Mouse (Mus musculus): ENCODE measurements around the gene Mecom. TPM values are rescaled to one million over a fixed set of nuclear protein-coding genes. Genes with fewer than 3 reads are reported as not detected.

Mecom gene
- total and polyA plus RNA-seq, 3 experiments = not detected

DNA sequence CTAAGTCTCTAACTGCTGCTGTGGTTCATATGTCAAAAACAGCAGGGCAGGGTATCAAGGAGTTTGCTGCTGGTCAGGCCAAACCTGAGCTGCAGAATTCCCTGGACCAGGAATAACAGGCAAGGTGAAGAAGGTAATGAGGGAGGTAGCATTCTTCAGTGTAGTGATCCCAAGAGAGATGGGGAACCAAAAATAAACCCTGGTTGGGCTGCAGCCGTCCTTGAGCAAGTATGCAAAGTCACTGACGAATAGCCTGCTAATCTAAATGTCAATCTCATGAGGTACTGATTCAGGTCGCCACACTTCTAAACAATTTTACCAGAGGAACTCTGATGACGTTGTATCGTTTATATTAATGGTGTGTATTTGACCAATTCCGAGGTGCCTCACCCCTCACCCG, 148.9 kb downstream of the Mecom start:
- in situ Hi-C loops (cut with MboI; ENCODE audit: low pct_ligation_motif_present, low pct_unique_long_range_greater_than_20kb, low sequenced_read_pairs) (no loop called here), dilution Hi-C loops (cut with MboI; ENCODE audit: extremely low pct_ligation_motif_present, extremely low pct_unique_long_range_greater_than_20kb, low sequenced_read_pairs) (no loop called here)

DNA sequence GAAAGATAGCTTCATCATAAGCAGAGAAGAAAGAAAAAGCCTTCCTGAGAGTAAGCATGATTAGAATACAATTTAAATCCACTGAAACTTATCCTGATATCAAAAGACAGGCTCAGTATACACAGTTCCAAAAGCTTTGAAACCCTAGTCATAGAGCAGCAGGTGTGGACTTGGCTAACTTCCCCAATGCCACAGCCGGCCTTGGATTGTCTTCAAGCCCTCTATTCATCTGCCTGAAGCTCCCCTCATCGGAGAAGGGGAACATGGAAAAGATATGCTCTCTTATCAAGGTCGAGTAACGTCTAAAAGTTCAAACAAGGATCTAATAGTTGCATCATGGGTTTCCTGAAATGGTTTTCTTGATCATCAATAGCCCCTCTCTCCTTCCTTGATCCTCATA, 152.9 kb downstream of the Mecom start:
- H3K79me2 ChIP-seq (replicated peaks; ENCODE audit: control insufficient read depth, extremely low read depth, insufficient read depth, poor library complexity, severe bottlenecking) = no peaks in the 10 kb centered on the region
- no peak overlapping the region for H3K4me2 ChIP-seq (ENCODE audit: insufficient read depth, low read depth, poor library complexity, severe bottlenecking)
- no peak overlapping the region for H3K4me3 ChIP-seq (replicated peaks in 1 of 3; ENCODE audit: low read depth in 2 of 3, low read length in 2 of 3, poor library complexity in 1 of 3)
- no peaks in the 10 kb centered on the region for H3K9me3 ChIP-seq (replicated peaks; ENCODE audit: low read length)
- dilution Hi-C loops (cut with MboI; ENCODE audit: extremely low pct_ligation_motif_present, extremely low pct_unique_long_range_greater_than_20kb, low sequenced_read_pairs) (no loop called here), in situ Hi-C loops (cut with MboI; ENCODE audit: low pct_ligation_motif_present, low pct_unique_long_range_greater_than_20kb, low sequenced_read_pairs) (no loop called here)
- no peak overlapping the region for H3K27ac ChIP-seq (ENCODE audit: insufficient read depth, low read depth)
- peaks cover 0 to 19% of the 10 kb centered on the region in 2 experiments; a peak in 2 of 4 replicates for H3K4me1 ChIP-seq (ENCODE audit: control insufficient read depth in 1 of 2, insufficient read depth in 2 of 2)
- no peaks in the 10 kb centered on the region for H3K36me3 ChIP-seq (replicated peaks in 1 of 2; ENCODE audit: control insufficient read depth in 1 of 2, insufficient read depth in 1 of 2, low read length in 1 of 2)
- H3K9ac ChIP-seq (ENCODE audit: insufficient read depth, low read depth) = no peak overlapping the region
- TF ChIP-seq JUN (IDR thresholded peaks at IDR 0.05; ENCODE audit: insufficient read depth, low read depth, low read length) (no peak), CHD1 (IDR thresholded peaks at IDR 0.05; ENCODE audit: low read depth, low read length) (no peak), MAX (IDR thresholded peaks at IDR 0.05; ENCODE audit: low read length) (no peak), GABPA (IDR thresholded peaks at IDR 0.05; ENCODE audit: insufficient replicate concordance, low read depth, low read length) (no peak), TCF12 (IDR thresholded peaks at IDR 0.05; ENCODE audit: low read depth, low read length) (no peak), ZKSCAN1 (IDR thresholded peaks at IDR 0.05; ENCODE audit: borderline replicate concordance, low read depth, low read length) (no peak)
- H3K27me3 ChIP-seq (replicated peaks) = no peaks in the 10 kb centered on the region
- DNase-seq (ENCODE audit: extremely low read depth) = no peak

More for the DNA sequence above, 148.9 kb downstream of the Mecom start:
- Histone ChIP-seq H3K9me3 (replicated peaks; ENCODE audit: low read length) (no peaks in the 10 kb centered on the region), H3K79me2 (replicated peaks; ENCODE audit: control insufficient read depth, extremely low read depth, insufficient read depth, poor library complexity, severe bottlenecking) (no peaks in the 10 kb centered on the region), H3K27ac (ENCODE audit: insufficient read depth, low read depth) (no peak overlapping the region), H3K9ac (ENCODE audit: insufficient read depth, low read depth) (no peak overlapping the region), H3K4me3 (replicated peaks in 1 of 3; ENCODE audit: low read depth in 2 of 3, low read length in 2 of 3, poor library complexity in 1 of 3) (no peak overlapping the region), H3K4me2 (ENCODE audit: insufficient read depth, low read depth, poor library complexity, severe bottlenecking) (no peak overlapping the region), H3K4me1 (ENCODE audit: control insufficient read depth in 1 of 2, insufficient read depth in 2 of 2) (peaks cover 0 to 11% of the 10 kb centered on the region in 2 experiments; a peak in 2 of 4 replicates), H3K27me3 (replicated peaks) (no peaks in the 10 kb centered on the region), H3K36me3 (replicated peaks in 1 of 2; ENCODE audit: control insufficient read depth in 1 of 2, insufficient read depth in 1 of 2, low read length in 1 of 2) (no peaks in the 10 kb centered on the region)
- DNase-seq (ENCODE audit: extremely low read depth) = no peak
- TF ChIP-seq NRF1 (IDR thresholded peaks at IDR 0.05; ENCODE audit: low read depth, low read length) (no peak), RCOR1 (conservative IDR thresholded peaks at IDR 0.05; ENCODE audit: low read depth, low read length) (no peak), ETS1 (conservative IDR thresholded peaks at IDR 0.05; ENCODE audit: low read depth, low read length) (no peak), E2F4 (IDR thresholded peaks at IDR 0.05; ENCODE audit: insufficient replicate concordance, low read depth, low read length) (no peak), EP300 (IDR thresholded peaks at IDR 0.05; ENCODE audit: low read length) (no peak), HCFC1 (IDR thresholded peaks at IDR 0.05; ENCODE audit: low read depth, low read length) (no peak), SIN3A (IDR thresholded peaks at IDR 0.05; ENCODE audit: low read length) (no peak), USF1 (IDR thresholded peaks at IDR 0.05; ENCODE audit: low read depth, low read length) (no peak), PAX5 (IDR thresholded peaks at IDR 0.05; ENCODE audit: low read length) (no peak)

All from CH12.LX (cell line).